Mouse (Mus musculus): ENCODE data around the gene Soat2.

DNA sequence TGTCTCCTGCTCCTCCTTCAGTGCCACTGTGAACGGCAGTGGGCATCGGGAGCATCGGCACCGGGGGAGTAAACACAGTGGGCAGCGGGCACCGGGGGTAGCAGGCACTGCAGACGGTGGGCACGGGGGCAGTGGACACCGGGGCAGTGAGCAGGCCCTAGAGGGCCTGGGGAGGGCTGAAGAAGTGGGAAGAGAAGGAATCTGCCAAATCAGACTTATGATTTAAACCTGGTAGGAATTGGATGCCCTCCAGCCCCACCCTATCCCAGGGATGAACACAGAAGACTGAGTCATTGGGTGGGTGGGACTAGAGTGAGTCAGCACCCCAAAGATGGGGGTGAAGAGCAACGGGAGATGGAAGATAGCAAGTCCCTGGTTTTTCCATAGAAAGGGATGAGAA, 5.0 kb upstream of the Soat2 start:
- TF ChIP-seq POLR2A (IDR thresholded peaks at IDR 0.05; ENCODE audit: insufficient read depth, low read depth, low read length) (no peak), CTCF (IDR thresholded peaks at IDR 0.05; ENCODE audit: insufficient read depth, low read depth, low read length) (no peak)

Measured in olfactory bulb, adult 2 months (tissue).